In the genomic region with DNA sequence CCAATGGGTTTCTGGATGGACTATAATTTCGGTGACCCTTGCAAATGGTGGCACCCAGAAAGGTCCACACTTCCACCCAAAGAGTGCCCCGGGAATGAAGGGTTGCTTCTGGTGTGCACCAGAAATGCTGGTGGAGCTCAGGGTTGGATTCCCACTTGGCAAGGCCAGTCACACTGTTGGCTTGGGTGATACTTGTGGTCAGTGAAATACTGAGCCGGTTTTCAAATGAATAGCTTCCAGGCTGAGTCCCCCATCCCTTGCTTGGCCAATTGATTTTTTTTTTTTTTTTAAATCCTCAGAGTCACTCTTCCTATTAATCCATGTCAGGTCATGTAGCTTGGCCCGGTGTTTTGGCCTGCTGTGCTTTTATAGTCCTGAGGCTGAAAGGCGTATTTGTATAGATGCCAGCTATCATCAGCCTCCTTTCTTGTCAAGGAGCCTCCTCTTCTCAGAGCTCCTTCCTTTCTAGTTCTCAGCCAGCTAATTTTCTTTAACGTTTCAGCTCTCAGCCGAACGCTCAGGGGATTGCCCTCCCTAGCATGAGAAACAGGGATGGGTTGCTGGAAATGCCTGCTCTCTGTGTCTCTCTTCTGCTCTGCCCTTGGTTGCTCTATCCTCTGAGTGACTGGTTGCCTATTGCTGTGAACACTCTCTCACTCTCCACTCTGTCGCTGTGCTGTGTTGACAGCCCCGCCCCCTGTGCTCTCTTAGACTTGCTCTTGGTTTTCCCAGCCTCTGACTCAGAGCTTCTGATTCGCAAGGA, we compare ENCODE assay signal across 8 mouse cellular contexts. TPM values are rescaled to one million over a fixed set of nuclear protein-coding genes. Genes with fewer than 3 reads are reported as not detected.
DNase-seq lines count a peak whose midpoint lies in the region; ATAC-seq lines count a peak whose summit lies in the region.

No protein-coding gene starts in this region.

- peaks cover 31% of the 10 kb centered on the region for H3K4me1 ChIP-seq in heart, embryonic 12.5 days (replicated peaks)
- no peaks in the 10 kb centered on the region for H3K4me1 ChIP-seq in embryonic facial prominence, embryonic 12.5 days
- peaks cover 38% of the 10 kb centered on the region for H3K4me1 ChIP-seq in midbrain, embryonic 10.5 days

- intact Hi-C loops in gastrocnemius, postnatal 36 days (cut with DNase I): no loop called here

- H3K27ac ChIP-seq in heart, embryonic 12.5 days (ENCODE audit: poor library complexity, severe bottlenecking): peak overlapping the region; percentile 61
- no peak overlapping the region for H3K27ac ChIP-seq in embryonic facial prominence, embryonic 12.5 days
- H3K27ac ChIP-seq in midbrain, embryonic 10.5 days (replicated peaks): no peak overlapping the region

- no peak overlapping the region for H3K4me3 ChIP-seq in heart, embryonic 12.5 days
- H3K4me3 ChIP-seq in embryonic facial prominence, embryonic 12.5 days: no peak overlapping the region
- H3K4me3 ChIP-seq in midbrain, embryonic 10.5 days: no peak overlapping the region

- no peaks in the 10 kb centered on the region for H3K27me3 ChIP-seq in heart, embryonic 12.5 days (replicated peaks)
- no peaks in the 10 kb centered on the region for H3K27me3 ChIP-seq in embryonic facial prominence, embryonic 12.5 days
- no peaks in the 10 kb centered on the region for H3K27me3 ChIP-seq in midbrain, embryonic 10.5 days (ENCODE audit: low read depth, poor library complexity, severe bottlenecking)

- DNase-seq in heart, adult 11 months: no peak
- DNase-seq in adrenal gland, adult 18-20 months (ENCODE audit: low spot score in 2 of 2): peak; percentile 20 to 29
- peak; percentile 31 for DNase-seq in midbrain, embryonic 10.5 days (ENCODE audit: low spot score)
- no peak for DNase-seq in thymus, postnatal 25 days
- no peak for DNase-seq in gastrocnemius, postnatal 36 days
- no peak for DNase-seq in kidney, postnatal 10 days

- no peaks in the 10 kb centered on the region for H3K36me3 ChIP-seq in heart, embryonic 12.5 days
- no peaks in the 10 kb centered on the region for H3K36me3 ChIP-seq in embryonic facial prominence, embryonic 12.5 days
- no peaks in the 10 kb centered on the region for H3K36me3 ChIP-seq in midbrain, embryonic 10.5 days

- 37% methylated on average over 11 of the region's 11 CpGs for WGBS in heart, embryonic 12.5 days
- WGBS in embryonic facial prominence, embryonic 12.5 days: 46% methylated on average over 11 of the region's 11 CpGs
- WGBS in midbrain, embryonic 10.5 days: 45% methylated on average over 11 of the region's 11 CpGs

- H3K9me3 ChIP-seq in heart, embryonic 12.5 days (replicated peaks): no peaks in the 10 kb centered on the region
- no peaks in the 10 kb centered on the region for H3K9me3 ChIP-seq in embryonic facial prominence, embryonic 12.5 days
- H3K9me3 ChIP-seq in midbrain, embryonic 10.5 days (replicated peaks): no peaks in the 10 kb centered on the region

- no peak overlapping the region for H3K9ac ChIP-seq in heart, embryonic 12.5 days
- H3K9ac ChIP-seq in embryonic facial prominence, embryonic 12.5 days: no peak overlapping the region

- peak overlapping the region; percentile 32 for H3K4me2 ChIP-seq in heart, embryonic 12.5 days
- no peak overlapping the region for H3K4me2 ChIP-seq in embryonic facial prominence, embryonic 12.5 days (replicated peaks)

- peak; percentile 71 for ATAC-seq in heart, embryonic 12.5 days (ENCODE audit: insufficient number of reproducible peaks, low FRiP score)
- 0 out of 2 replicates have a peak, but pooled peaks have one; percentile 41 for ATAC-seq in embryonic facial prominence, embryonic 12.5 days (ENCODE audit: insufficient number of reproducible peaks, insufficient read depth, low FRiP score, low TSS enrichment)

RNA-seq across cellular contexts. Expression of a gene that starts 42.9 kb away (rescaled TPM):
- 9.3 and 10.1 TPM in 2 replicates for polyA plus RNA-seq in heart, embryonic 12.5 days (2016; fragmentation: Nextera tagmentation; extraction: Ambion mirVana)
- total RNA-seq in adrenal gland, adult 18-20 months (2021): 10 to 100 TPM in 1 of 2 experiments, 1 to 10 TPM in 1; 8.5 to 11.4 TPM
- polyA plus RNA-seq in embryonic facial prominence, embryonic 12.5 days (2016; fragmentation: Nextera tagmentation; extraction: Ambion mirVana): 19.4 and 20.5 TPM in 2 replicates
- polyA plus RNA-seq in midbrain, embryonic 10.5 days (2016; fragmentation: Nextera tagmentation; extraction: Ambion mirVana): 19.3 and 20.7 TPM in 2 replicates
- 1 to 10 TPM; 4.0 to 5.4 TPM for total RNA-seq in gastrocnemius, postnatal 36 days (2021)

Comparison
In these comparisons a context has a peak if more than half of its experiments do, and no peak if none do; other contexts are left out.
1. DNase-seq: peak in adrenal gland, adult 18-20 months (2 of 2) and midbrain, embryonic 10.5 days (single experiment); none in heart, adult 11 months (single experiment), thymus, postnatal 25 days (single experiment), gastrocnemius, postnatal 36 days (0 of 2) and kidney, postnatal 10 days (single experiment).